Mouse (Mus musculus): ENCODE measurements around the gene Olfr1016. TPM values are rescaled to one million over a fixed set of nuclear protein-coding genes. Genes with fewer than 3 reads are reported as not detected.

The Olfr1016 gene
- total RNA-seq (2015; ENCODE audit: low replicate concordance) (not detected in 2 replicates), total RNA-seq (2017; ENCODE audit: low replicate concordance) (not detected in 2 replicates)

DNA sequence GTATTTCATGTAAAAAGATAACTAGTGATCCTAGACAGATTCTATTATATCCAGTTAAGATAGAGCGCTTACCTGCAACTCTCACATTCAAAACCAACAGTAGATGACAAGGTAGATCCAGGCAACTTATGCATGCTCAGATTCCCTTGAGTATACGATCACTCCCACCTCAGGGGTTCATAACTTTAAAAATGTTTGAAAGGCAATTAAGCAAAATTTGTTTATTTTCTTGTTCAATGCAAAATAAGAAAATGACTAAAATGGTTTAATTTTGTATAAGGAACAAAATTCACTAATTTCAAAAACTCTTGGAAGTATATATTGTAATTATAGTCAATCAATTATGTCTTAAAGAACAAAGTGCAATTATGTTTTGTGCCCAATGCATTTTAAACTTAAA lies at the start of gene Olfr1016:
Olfr1016 (minus strand) TSS at position 101 of the 400 bp plus-strand sequence.
- no peak for ATAC-seq (replicated peaks; ENCODE audit: low FRiP score, poor library complexity, severe bottlenecking)

GRCm38 (mm10) chr2:85846730-85847129 lies 44.4 kb upstream of the Olfr1016 start, which contains the start of gene Olfr1020:
Gene Olfr1020, plus strand, starts transcription at chr2:85847030.
- ATAC-seq (replicated peaks; ENCODE audit: low FRiP score, poor library complexity, severe bottlenecking), result no peak

GRCm38 (mm10) chr2:85845383-85845782 lies 43.0 kb upstream of the Olfr1016 start, which contains the start of gene Olfr1019:
Gene Olfr1019, minus strand, starts transcription at chr2:85845483.
- ATAC-seq (replicated peaks; ENCODE audit: low FRiP score, poor library complexity, severe bottlenecking), result no peak

DNA sequence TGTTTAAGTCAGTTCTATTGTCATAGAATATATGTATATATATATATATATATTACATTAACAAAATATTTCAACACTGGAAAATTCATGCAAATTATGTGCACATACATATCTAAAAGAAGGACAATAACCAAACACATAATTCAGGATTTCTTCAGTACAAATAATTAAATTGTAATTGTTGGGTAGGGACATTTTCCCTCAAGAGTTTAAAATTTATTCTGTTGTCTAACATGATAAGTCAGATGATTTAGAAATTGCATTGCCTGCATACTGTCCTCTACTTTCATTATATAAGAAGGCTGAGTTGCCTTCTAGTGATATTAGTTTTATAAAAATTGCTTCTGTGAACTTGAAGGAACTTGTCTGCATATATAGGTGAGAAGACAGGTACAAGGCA lies 15.8 kb upstream of the Olfr1016 start, which contains the start of gene Olfr1018:
Olfr1018 (plus strand) TSS at position 301 of the 400 bp plus-strand sequence.
- no peak for ATAC-seq (replicated peaks; ENCODE audit: low FRiP score, poor library complexity, severe bottlenecking)

GRCm38 (mm10) chr2:85804501-85804900 lies 2.2 kb upstream of the Olfr1016 start:
- ATAC-seq (replicated peaks; ENCODE audit: low FRiP score, poor library complexity, severe bottlenecking), result no peak

- no peak for ATAC-seq (replicated peaks; ENCODE audit: low FRiP score, poor library complexity, severe bottlenecking)
Observed at GRCm38 (mm10) chr2:85792331-85792730, 10.0 kb downstream of the Olfr1016 start.

DNA sequence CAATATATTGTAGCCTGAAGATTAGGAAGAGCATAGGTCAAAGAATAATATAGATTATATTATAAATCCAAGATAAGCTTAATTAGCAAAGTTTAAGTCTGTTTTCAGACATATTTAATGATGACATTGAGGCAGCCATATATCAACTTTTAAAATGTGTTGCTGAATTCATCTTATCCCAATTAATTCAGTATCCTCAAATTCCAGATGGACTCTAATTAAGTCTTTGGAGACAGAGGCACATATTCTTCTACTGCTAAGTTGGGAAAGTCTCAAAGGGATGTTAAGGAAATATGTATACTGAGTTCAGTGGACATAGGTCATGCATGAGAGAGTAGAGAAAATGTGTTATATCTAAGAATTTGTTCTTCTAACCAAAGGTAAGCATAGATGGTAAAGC lies 20.6 kb downstream of the Olfr1016 start, which contains the start of gene Olfr1015:
Olfr1015 (plus strand) TSS at position 301 of the 400 bp plus-strand sequence.
- no peak for ATAC-seq (replicated peaks; ENCODE audit: low FRiP score, poor library complexity, severe bottlenecking)

DNA sequence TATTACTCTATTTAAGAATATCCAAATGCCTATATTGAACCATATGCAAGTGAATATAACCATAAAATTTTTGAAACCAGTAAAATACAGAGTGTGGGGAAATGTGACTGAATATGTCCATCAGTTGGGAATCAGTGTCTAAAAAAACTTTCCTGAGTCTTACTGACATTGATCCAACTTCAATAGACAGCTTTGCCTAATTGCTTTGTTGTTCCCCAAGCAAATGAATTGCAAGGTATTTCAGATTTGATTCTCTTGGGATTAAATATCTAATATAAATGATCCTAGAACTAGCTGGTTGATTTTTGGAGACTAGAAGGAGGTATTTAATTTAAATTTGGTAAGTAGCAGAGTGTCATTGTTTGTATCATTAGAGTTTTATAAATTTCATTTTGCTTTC lies 29.9 kb downstream of the Olfr1016 start, which contains the start of gene Olfr1014:
Olfr1014 (plus strand) TSS at position 301 of the 400 bp plus-strand sequence.
- no peak for ATAC-seq (replicated peaks; ENCODE audit: low FRiP score, poor library complexity, severe bottlenecking)

- ATAC-seq (replicated peaks; ENCODE audit: low FRiP score, poor library complexity, severe bottlenecking), result no peak
Observed at GRCm38 (mm10) chr2:85766798-85767197, 35.5 kb downstream of the Olfr1016 start, which contains the start of gene Olfr1013. Gene Olfr1013, plus strand, starts transcription at chr2:85767098.

DNA sequence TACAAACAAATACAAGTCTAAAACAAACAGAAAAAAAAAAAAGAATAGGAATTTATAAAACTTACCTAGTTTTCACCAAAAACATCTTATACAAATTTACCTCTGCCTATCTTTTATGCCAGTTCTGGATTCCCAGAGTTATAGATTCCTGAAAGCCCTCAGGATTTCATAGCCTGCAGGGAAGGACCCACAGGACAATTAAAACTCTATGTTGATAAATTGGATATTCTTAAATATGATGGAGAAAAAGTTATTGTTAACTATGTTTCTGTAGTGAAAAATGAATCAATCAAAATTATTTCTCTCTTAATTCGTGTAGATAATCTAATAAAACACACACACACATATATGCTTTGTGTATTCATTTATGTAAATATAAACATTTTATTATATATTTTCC lies 39.7 kb downstream of the Olfr1016 start, which contains the start of gene Olfr1012:
Olfr1012 (minus strand) TSS at position 101 of the 400 bp plus-strand sequence.
- no peak for ATAC-seq (replicated peaks; ENCODE audit: low FRiP score, poor library complexity, severe bottlenecking)

DNA sequence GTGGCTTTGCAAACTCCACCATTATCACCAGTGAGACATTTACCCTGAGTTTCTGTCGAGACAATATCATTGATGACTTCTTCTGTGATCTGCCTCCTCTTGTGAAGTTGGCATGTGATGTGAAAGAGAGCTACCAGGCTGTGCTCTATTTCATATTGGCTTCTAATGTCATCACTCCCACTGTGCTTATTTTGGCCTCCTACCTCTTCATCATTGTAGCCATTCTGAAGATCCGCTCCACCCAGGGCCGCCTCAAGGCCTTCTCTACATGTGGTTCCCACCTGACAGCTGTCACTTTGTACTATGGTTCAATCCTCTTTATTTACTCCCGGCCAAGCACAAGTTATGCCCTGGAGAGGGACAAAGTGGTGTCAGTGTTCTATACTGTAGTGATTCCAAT lies 48.5 kb downstream of the Olfr1016 start:
- ATAC-seq (replicated peaks; ENCODE audit: low FRiP score, poor library complexity, severe bottlenecking), result no peak

Other genes with a start within 250 kb of the Olfr1016 start
- not detected in 2 replicates for gene Olfr996, start 223.3 kb downstream of the Olfr1016 start, total RNA-seq (2015; ENCODE audit: low replicate concordance)
- not detected in 2 replicates for gene Olfr996, start 223.3 kb downstream of the Olfr1016 start, total RNA-seq (2017; ENCODE audit: low replicate concordance)
- gene Olfr998, start 213.6 kb downstream of the Olfr1016 start, total RNA-seq (2015; ENCODE audit: low replicate concordance), result not detected in 2 replicates
- not detected in 2 replicates for gene Olfr998, start 213.6 kb downstream of the Olfr1016 start, total RNA-seq (2017; ENCODE audit: low replicate concordance)
- not detected in 2 replicates for gene Olfr1000, start 190.6 kb downstream of the Olfr1016 start, total RNA-seq (2015; ENCODE audit: low replicate concordance)
- gene Olfr1000, start 190.6 kb downstream of the Olfr1016 start, total RNA-seq (2017; ENCODE audit: low replicate concordance), result not detected in 2 replicates
- gene Olfr1002, start 151.8 kb downstream of the Olfr1016 start, total RNA-seq (2015; ENCODE audit: low replicate concordance), result not detected in 2 replicates
- not detected in 2 replicates for gene Olfr1002, start 151.8 kb downstream of the Olfr1016 start, total RNA-seq (2017; ENCODE audit: low replicate concordance)
- not detected in 2 replicates for gene Olfr154, start 138.1 kb downstream of the Olfr1016 start, total RNA-seq (2015; ENCODE audit: low replicate concordance)
- gene Olfr154, start 138.1 kb downstream of the Olfr1016 start, total RNA-seq (2017; ENCODE audit: low replicate concordance), result not detected in 2 replicates
- not detected in 2 replicates for gene Olfr1006, start 123.8 kb downstream of the Olfr1016 start, total RNA-seq (2015; ENCODE audit: low replicate concordance)
- gene Olfr1006, start 123.8 kb downstream of the Olfr1016 start, total RNA-seq (2017; ENCODE audit: low replicate concordance), result not detected in 2 replicates
- gene Olfr1008, start 113.1 kb downstream of the Olfr1016 start, total RNA-seq (2015; ENCODE audit: low replicate concordance), result not detected in 2 replicates
- not detected in 2 replicates for gene Olfr1008, start 113.1 kb downstream of the Olfr1016 start, total RNA-seq (2017; ENCODE audit: low replicate concordance)
- gene Olfr1009, start 87.1 kb downstream of the Olfr1016 start, total RNA-seq (2015; ENCODE audit: low replicate concordance), result not detected in 2 replicates
- not detected in 2 replicates for gene Olfr1009, start 87.1 kb downstream of the Olfr1016 start, total RNA-seq (2017; ENCODE audit: low replicate concordance)
- gene Olfr1012, start 39.8 kb downstream of the Olfr1016 start, total RNA-seq (2015; ENCODE audit: low replicate concordance), result not detected in 2 replicates
- not detected in 2 replicates for gene Olfr1012, start 39.8 kb downstream of the Olfr1016 start, total RNA-seq (2017; ENCODE audit: low replicate concordance)
- not detected in 2 replicates for gene Olfr1013, start 35.4 kb downstream of the Olfr1016 start, total RNA-seq (2015; ENCODE audit: low replicate concordance)
- not detected in 2 replicates for gene Olfr1013, start 35.4 kb downstream of the Olfr1016 start, total RNA-seq (2017; ENCODE audit: low replicate concordance)
- gene Olfr1014, start 29.8 kb downstream of the Olfr1016 start, total RNA-seq (2015; ENCODE audit: low replicate concordance), result not detected in 2 replicates
- not detected in 2 replicates for gene Olfr1014, start 29.8 kb downstream of the Olfr1016 start, total RNA-seq (2017; ENCODE audit: low replicate concordance)
- not detected in 2 replicates for gene Olfr1015, start 20.5 kb downstream of the Olfr1016 start, total RNA-seq (2015; ENCODE audit: low replicate concordance)
- not detected in 2 replicates for gene Olfr1015, start 20.5 kb downstream of the Olfr1016 start, total RNA-seq (2017; ENCODE audit: low replicate concordance)
- not detected in 2 replicates for gene Olfr1018, start 15.9 kb upstream of the Olfr1016 start, total RNA-seq (2015; ENCODE audit: low replicate concordance)
- gene Olfr1018, start 15.9 kb upstream of the Olfr1016 start, total RNA-seq (2017; ENCODE audit: low replicate concordance), result 0.39 TPM in 1 of 2 replicates, not detected in the other
- not detected in 2 replicates for gene Olfr1019, start 42.9 kb upstream of the Olfr1016 start, total RNA-seq (2015; ENCODE audit: low replicate concordance)
- gene Olfr1019, start 42.9 kb upstream of the Olfr1016 start, total RNA-seq (2017; ENCODE audit: low replicate concordance), result not detected in 2 replicates
- gene Olfr1020, start 44.5 kb upstream of the Olfr1016 start, total RNA-seq (2015; ENCODE audit: low replicate concordance), result not detected in 2 replicates
- not detected in 2 replicates for gene Olfr1020, start 44.5 kb upstream of the Olfr1016 start, total RNA-seq (2017; ENCODE audit: low replicate concordance)
- gene Olfr1022, start 66.0 kb upstream of the Olfr1016 start, total RNA-seq (2015; ENCODE audit: low replicate concordance), result not detected in 2 replicates
- gene Olfr1022, start 66.0 kb upstream of the Olfr1016 start, total RNA-seq (2017; ENCODE audit: low replicate concordance), result not detected in 2 replicates
- not detected in 2 replicates for gene Olfr1023, start 83.1 kb upstream of the Olfr1016 start, total RNA-seq (2015; ENCODE audit: low replicate concordance)
- not detected in 2 replicates for gene Olfr1023, start 83.1 kb upstream of the Olfr1016 start, total RNA-seq (2017; ENCODE audit: low replicate concordance)
- gene Olfr1024, start 102.5 kb upstream of the Olfr1016 start, total RNA-seq (2015; ENCODE audit: low replicate concordance), result not detected in 2 replicates
- not detected in 2 replicates for gene Olfr1024, start 102.5 kb upstream of the Olfr1016 start, total RNA-seq (2017; ENCODE audit: low replicate concordance)
- not detected in 2 replicates for gene Olfr1025-ps1, start 112.6 kb upstream of the Olfr1016 start, total RNA-seq (2015; ENCODE audit: low replicate concordance)
- not detected in 2 replicates for gene Olfr1025-ps1, start 112.6 kb upstream of the Olfr1016 start, total RNA-seq (2017; ENCODE audit: low replicate concordance)
- gene Olfr1026, start 119.0 kb upstream of the Olfr1016 start, total RNA-seq (2015; ENCODE audit: low replicate concordance), result not detected in 2 replicates
- gene Olfr1026, start 119.0 kb upstream of the Olfr1016 start, total RNA-seq (2017; ENCODE audit: low replicate concordance), result not detected in 2 replicates
- not detected in 2 replicates for gene Olfr1028, start 147.9 kb upstream of the Olfr1016 start, total RNA-seq (2015; ENCODE audit: low replicate concordance)
- gene Olfr1028, start 147.9 kb upstream of the Olfr1016 start, total RNA-seq (2017; ENCODE audit: low replicate concordance), result not detected in 2 replicates
- gene Olfr1029, start 171.4 kb upstream of the Olfr1016 start, total RNA-seq (2015; ENCODE audit: low replicate concordance), result not detected in 2 replicates
- not detected in 2 replicates for gene Olfr1029, start 171.4 kb upstream of the Olfr1016 start, total RNA-seq (2017; ENCODE audit: low replicate concordance)
- gene Olfr1030, start 176.7 kb upstream of the Olfr1016 start, total RNA-seq (2015; ENCODE audit: low replicate concordance), result not detected in 2 replicates
- gene Olfr1030, start 176.7 kb upstream of the Olfr1016 start, total RNA-seq (2017; ENCODE audit: low replicate concordance), result not detected in 2 replicates
- gene Olfr1031, start 187.8 kb upstream of the Olfr1016 start, total RNA-seq (2015; ENCODE audit: low replicate concordance), result not detected in 2 replicates
- not detected in 2 replicates for gene Olfr1031, start 187.8 kb upstream of the Olfr1016 start, total RNA-seq (2017; ENCODE audit: low replicate concordance)
- not detected in 2 replicates for gene Olfr1032, start 203.0 kb upstream of the Olfr1016 start, total RNA-seq (2015; ENCODE audit: low replicate concordance)
- not detected in 2 replicates for gene Olfr1032, start 203.0 kb upstream of the Olfr1016 start, total RNA-seq (2017; ENCODE audit: low replicate concordance)
- gene Olfr1033, start 218.1 kb upstream of the Olfr1016 start, total RNA-seq (2015; ENCODE audit: low replicate concordance), result not detected in 2 replicates
- gene Olfr1033, start 218.1 kb upstream of the Olfr1016 start, total RNA-seq (2017; ENCODE audit: low replicate concordance), result not detected in 2 replicates
- gene Olfr1034, start 243.3 kb upstream of the Olfr1016 start, total RNA-seq (2015; ENCODE audit: low replicate concordance), result not detected in 2 replicates
- not detected in 2 replicates for gene Olfr1034, start 243.3 kb upstream of the Olfr1016 start, total RNA-seq (2017; ENCODE audit: low replicate concordance)

Data from erythroid progenitor cell, adult 5-6 weeks (primary cell).